Mouse (Mus musculus) forebrain, embryonic 12.5 days (tissue): ENCODE results near the gene Pla2g7. TPM values are rescaled to one million over a fixed set of nuclear protein-coding genes. Genes with fewer than 3 reads are reported as not detected.
A peak's percentile ranks its signal among the peaks of the same experiment; 100 is the strongest.
"Not testable (repeated sequence)": the region's sequence is repeated elsewhere in the genome, so short reads cannot be mapped to it uniquely, and the experiment has no call there.

Source experiments
- ATAC-seq: fragments of 200-750 bp; cut with Nextera tagmentation; 2 replicates; pipeline ENCODE4 v1.8.0; 2017; ENCODE audit warnings: moderate TSS enrichment; ENCODE audit not compliant: low FRiP score
- H3K27ac ChIP-seq: fragments of 300-500 bp; sonication (generic); 2 replicates; pipeline ENCODE4 v1.5.1; 2016; ENCODE audit warnings: mild to moderate bottlenecking
- H3K27me3 ChIP-seq: fragments of 300-500 bp; sonication (generic); 2 replicates; pipeline ENCODE4 v1.6.1; 2016; ENCODE audit warnings: mild to moderate bottlenecking
- H3K36me3 ChIP-seq: fragments of 300-500 bp; sonication (generic); replicated peaks from 2 replicates; pipeline ENCODE4 v1.6.1; 2016; ENCODE audit warnings: mild to moderate bottlenecking
- H3K4me1 ChIP-seq: fragments of 300-500 bp; sonication (generic); 2 replicates; pipeline ENCODE4 v1.6.1; 2016
- H3K4me2 ChIP-seq: fragments of 300-500 bp; sonication (generic); 2 replicates; pipeline ENCODE4 v1.6.1; 2016; ENCODE audit warnings: mild to moderate bottlenecking, moderate library complexity
- H3K4me3 ChIP-seq: fragments of 300-500 bp; sonication (generic); replicated peaks from 2 replicates; pipeline ENCODE4 v1.5.1; 2016; ENCODE audit warnings: mild to moderate bottlenecking
- H3K9ac ChIP-seq: fragments of 300-500 bp; sonication (generic); 2 replicates; pipeline ENCODE4 v1.6.1; 2016; ENCODE audit warnings: mild to moderate bottlenecking
- H3K9me3 ChIP-seq: fragments of 300-500 bp; sonication (generic); 2 replicates; pipeline ENCODE4 v1.6.1; 2016
- WGBS: fragments of 180-500 bp; shearing (Covaris S2); methylation state at CpG from one replicate; pipeline ENCODE4 v1.1.7; 2016; 5-methylcytosine and 5-hydroxymethylcytosine counted together
- polyA plus RNA-seq: library from polyadenylated mRNA; unstranded; fragments of >200 nt; fragmentation: Nextera tagmentation; extraction: Ambion mirVana; gene quantifications from 2 replicates; pipeline ENCODE4 v1.2.1, GENCODE M21; 2016

Gene Pla2g7
- 2.1 and 3.4 TPM in 2 replicates for polyA plus RNA-seq

DNA sequence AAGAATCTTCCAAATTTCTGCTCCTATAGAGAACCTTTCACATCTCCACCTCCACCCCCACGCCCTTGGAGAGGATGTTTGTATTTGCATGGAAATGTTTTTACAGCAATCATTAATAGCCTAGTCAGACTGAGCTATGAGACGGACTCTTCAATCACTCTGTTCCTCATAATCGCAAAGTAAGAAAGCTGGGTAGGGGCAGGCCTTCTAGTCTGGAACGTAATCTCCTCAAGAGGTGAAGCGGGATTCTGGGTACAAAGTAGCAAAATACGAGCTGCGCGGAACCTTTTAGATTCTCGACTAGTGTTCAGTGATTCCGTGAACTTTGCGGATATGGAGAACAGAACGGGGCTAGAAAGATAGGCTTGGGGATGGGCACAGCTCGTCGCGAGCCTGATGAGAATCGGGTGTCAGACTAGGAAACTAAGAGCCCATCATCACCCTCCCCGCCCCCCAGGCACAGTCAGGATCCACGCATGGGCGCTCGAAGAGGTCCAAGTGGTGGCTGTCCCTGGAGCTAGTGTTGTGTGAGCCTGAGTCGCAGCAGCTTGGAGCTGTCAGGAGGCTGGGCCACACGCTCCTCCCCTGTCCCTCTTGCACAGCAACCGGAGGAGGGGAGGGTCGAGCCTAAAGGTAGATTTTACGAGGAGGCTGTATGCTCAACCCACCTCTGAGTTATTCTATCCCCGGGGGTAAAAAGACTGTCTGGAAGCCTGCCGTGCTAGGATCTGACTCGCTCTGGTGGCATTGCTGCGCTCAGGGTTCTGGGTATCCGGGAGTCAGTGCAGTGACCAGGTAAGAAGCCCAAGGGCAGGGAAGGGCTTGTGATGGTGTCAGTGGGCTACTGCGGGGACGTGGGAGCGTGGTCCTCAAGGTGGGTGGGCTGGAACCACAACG is at the start of gene Pla2g7:
Gene Pla2g7, plus strand, starts transcription at position 107 of the 897 bp plus-strand sequence.
- Histone ChIP-seq H3K4me2 (peak within 1 kb of the TSS; percentile 85), H3K9me3 (no peaks in the 10 kb centered on the region), H3K9ac (peak within 1 kb of the TSS; percentile 59), H3K36me3 (no peaks in the 10 kb centered on the region), H3K27me3 (0 out of 2 replicates have a peak, but pooled peaks cover 5% of the 10 kb centered on the region), H3K4me3 (peak within 1 kb of the TSS; percentile 44), H3K4me1 (peaks cover 12% of the 10 kb centered on the region; the same call in 1 of the 2 replicates), H3K27ac (no peak within 1 kb of the TSS)
- ATAC-seq, result peak; percentile 87
- under 1% methylated on average over 34 of the region's 34 CpGs for WGBS

DNA sequence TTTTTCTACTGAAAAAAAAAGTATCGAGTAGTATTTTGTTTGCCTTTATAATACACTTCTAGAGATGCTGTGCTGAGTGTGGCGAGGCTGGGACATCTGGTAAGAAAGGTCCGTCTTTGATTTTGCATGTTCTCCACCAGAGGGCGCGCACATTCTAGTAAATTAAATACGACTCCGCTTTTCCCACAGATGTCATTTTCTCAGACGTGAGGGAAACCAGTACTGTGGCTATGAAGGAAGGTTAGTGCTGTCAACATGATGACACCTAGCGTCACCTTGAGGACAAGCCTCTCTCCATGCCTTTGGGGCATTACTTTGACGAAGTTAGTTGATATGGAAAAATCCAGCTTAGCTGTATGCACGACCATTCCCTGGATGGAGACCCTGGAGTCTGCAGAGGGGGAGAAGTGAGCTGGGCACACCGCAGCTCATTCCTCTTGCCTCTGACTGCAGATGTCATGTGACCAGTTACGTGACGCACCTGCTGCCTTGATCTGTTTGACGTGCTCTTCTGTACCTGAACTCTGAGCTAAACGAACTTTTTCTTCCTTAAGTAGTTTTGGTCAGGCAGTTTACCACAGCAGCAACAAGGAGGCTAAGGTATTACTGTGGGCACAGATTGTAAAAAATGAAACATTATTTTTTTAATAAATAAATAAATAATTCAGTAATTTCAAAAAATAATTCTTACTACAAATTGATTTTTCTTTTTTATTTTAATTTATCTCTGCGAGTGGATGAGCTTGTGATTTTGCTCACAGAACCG is 49.1 kb upstream of the Pla2g7 start:
- no peaks in the 10 kb centered on the region for H3K9me3 ChIP-seq
- H3K27ac ChIP-seq, result no peak overlapping the region
- H3K4me3 ChIP-seq, result no peak overlapping the region
- peak; percentile 71 for ATAC-seq
- H3K9ac ChIP-seq, result no peak overlapping the region
- H3K4me2 ChIP-seq, result no peak overlapping the region
- no peaks in the 10 kb centered on the region; the same call in 1 of the 2 replicates for H3K27me3 ChIP-seq
- no peaks in the 10 kb centered on the region for H3K36me3 ChIP-seq
- H3K4me1 ChIP-seq, result no peaks in the 10 kb centered on the region
- WGBS, result 35% methylated on average over 18 of the region's 18 CpGs

DNA sequence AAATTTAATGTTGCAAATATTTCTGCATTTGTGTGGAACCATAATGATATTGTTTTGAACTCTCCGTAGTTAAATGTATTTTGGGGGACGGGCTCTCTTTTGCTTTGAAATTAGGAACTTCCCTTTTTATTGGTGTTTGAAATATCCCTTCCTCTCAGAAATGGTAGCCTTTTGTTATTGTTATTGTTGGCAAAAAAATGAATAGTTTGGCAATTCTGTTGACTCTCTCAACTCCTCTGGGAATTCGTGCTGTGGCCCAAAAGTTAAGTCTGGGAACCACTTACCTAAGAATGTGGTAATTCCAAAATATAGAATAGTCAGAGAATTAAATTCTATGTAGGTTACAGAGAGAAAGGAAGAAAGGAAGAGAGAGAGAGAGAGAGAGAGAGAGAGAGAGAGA is 47.7 kb upstream of the Pla2g7 start:
- H3K4me1 ChIP-seq, result no peaks in the 10 kb centered on the region
- 93% methylated on average over 3 of the region's 3 CpGs for WGBS
- no peaks in the 10 kb centered on the region for H3K36me3 ChIP-seq
- no peaks in the 10 kb centered on the region for H3K9me3 ChIP-seq
- H3K27me3 ChIP-seq, result no peaks in the 10 kb centered on the region; the same call in 1 of the 2 replicates
- no peak overlapping the region for H3K4me3 ChIP-seq
- no peak overlapping the region for H3K4me2 ChIP-seq
- no peak for ATAC-seq
- no peak overlapping the region for H3K9ac ChIP-seq
- no peak overlapping the region for H3K27ac ChIP-seq

DNA sequence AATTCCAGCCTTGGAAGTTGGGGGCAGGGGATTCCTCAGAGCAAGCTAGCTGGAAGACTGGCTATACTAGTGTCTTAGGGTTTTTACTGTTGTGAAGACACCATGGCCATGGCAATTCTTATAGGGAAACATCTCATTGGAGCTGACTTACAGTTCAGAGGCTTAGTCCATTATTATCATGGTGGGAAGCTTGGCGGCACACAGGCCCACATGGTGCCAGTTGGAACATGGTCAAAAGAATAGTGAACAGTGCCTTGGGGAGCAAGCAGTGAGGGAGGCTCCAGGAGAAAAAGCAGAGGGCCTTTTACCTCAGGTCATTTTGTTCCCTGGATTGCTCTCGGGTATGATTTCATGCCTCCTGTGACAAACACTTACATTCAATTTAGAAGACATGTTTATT is 37.4 kb upstream of the Pla2g7 start:
- 91% methylated on average over 2 of the region's 2 CpGs for WGBS
- Histone ChIP-seq H3K27me3 (no peaks in the 10 kb centered on the region), H3K9ac (no peak overlapping the region), H3K4me3 (no peak overlapping the region), H3K27ac (no peak overlapping the region), H3K36me3 (no peaks in the 10 kb centered on the region), H3K9me3 (no peaks in the 10 kb centered on the region), H3K4me2 (no peak overlapping the region), H3K4me1 (peaks cover 10% of the 10 kb centered on the region)
- ATAC-seq, result no peak

DNA sequence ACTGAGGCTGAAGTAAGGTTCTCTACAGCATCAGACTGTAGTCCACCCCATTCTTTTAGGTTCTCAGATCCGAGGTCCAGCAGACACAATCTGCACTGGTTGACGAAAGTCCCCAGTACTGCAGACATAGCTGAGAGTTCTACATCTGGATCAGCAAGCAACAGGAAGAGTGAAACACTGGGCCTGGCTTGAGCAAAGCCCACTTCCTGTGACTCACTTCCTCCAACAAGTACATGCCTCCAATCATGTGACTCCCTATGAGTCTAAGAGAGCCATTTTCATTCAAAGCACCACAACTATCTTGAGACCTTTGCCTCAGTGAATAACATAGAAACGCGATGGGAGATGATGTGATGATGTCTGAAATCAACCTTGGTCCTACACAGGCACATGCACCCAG is 36.7 kb upstream of the Pla2g7 start:
- no peak overlapping the region for H3K27ac ChIP-seq
- no peaks in the 10 kb centered on the region for H3K9me3 ChIP-seq
- H3K4me2 ChIP-seq, result no peak overlapping the region
- no peak overlapping the region for H3K4me3 ChIP-seq
- H3K36me3 ChIP-seq, result no peaks in the 10 kb centered on the region
- ATAC-seq, result no peak
- peaks cover 10% of the 10 kb centered on the region for H3K4me1 ChIP-seq
- no peak overlapping the region for H3K9ac ChIP-seq
- WGBS, result 91% methylated on average over 4 of the region's 4 CpGs
- no peaks in the 10 kb centered on the region for H3K27me3 ChIP-seq

DNA sequence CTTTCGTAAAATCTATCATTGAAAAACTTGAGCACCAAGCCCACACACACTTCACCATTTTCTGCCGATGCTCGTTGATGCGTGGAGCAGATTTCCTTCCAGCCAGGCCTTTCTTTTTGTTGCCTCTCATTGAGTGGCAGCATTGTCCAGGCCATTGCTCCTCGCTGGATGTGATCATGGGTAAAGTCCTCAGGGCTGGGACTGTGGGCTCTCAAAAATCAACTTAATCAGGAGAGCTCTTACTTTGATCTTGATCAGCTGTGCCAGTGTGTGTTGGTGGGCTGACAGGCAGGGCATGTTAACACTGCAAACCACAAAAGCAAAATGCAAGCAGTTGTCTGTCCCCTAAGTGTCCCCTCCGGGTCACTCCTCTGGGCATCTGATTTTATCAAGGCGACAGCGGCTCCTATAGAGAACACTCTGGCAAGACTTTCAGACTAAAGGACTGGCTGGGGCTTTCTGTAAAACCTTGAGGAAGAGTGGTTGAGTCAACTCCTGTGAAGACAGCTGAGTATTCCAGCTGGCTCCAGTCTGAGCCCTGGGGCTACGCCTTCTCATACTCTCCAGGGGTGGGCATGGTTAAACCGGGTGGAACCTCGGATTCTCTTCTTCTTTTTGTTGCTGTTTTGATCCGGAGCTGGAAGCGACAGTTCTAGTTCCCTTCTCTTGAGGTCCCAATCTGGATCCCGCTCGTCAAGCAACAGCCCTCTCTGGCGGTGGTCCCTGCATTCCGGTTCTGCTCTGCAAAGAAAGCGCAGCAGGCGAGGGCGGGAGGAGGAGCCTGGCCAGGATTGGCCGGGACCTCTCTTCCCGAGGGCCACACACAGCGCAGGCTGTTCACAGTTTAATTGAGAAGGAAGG is 33.3 kb upstream of the Pla2g7 start:
- no peak overlapping the region for H3K9ac ChIP-seq
- peaks cover 10% of the 10 kb centered on the region for H3K4me1 ChIP-seq
- WGBS, result 4% methylated on average over 23 of the region's 23 CpGs
- H3K4me3 ChIP-seq, result peak overlapping the region; percentile 19; the same call in 1 of the 2 replicates
- H3K27me3 ChIP-seq, result no peaks in the 10 kb centered on the region; the same call in 1 of the 2 replicates
- peak overlapping the region; percentile 51 for H3K4me2 ChIP-seq
- H3K36me3 ChIP-seq, result no peaks in the 10 kb centered on the region
- H3K27ac ChIP-seq, result no peak overlapping the region
- peak; percentile 85 for ATAC-seq
- no peaks in the 10 kb centered on the region for H3K9me3 ChIP-seq

DNA sequence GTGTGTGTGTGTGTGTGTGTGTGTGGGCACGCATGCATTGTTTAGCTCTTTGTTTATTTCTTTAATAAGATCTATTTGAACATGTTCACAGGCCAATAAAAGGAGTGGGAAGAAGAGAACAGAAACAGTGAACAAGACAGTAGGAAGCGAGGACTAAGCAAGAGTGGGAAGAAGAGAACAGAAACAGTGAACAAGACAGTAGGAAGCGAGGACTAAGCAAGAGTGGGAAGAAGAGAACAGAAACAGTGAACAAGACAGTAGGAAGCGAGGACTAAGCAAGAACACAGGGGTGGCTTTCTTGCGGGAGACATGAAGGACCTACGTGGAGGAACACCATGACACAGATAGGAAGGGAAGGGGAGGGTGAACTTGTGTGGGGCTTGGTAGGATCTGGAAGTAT is 31.1 kb upstream of the Pla2g7 start:
- H3K36me3 ChIP-seq, ATAC-seq, H3K4me2 ChIP-seq, H3K27ac ChIP-seq, H3K27me3 ChIP-seq, H3K9ac ChIP-seq, H3K4me3 ChIP-seq, H3K9me3 ChIP-seq: not testable (repeated sequence)
- peaks cover 10% of the 10 kb centered on the region for H3K4me1 ChIP-seq
- WGBS, result 92% methylated on average over 6 of the region's 6 CpGs

DNA sequence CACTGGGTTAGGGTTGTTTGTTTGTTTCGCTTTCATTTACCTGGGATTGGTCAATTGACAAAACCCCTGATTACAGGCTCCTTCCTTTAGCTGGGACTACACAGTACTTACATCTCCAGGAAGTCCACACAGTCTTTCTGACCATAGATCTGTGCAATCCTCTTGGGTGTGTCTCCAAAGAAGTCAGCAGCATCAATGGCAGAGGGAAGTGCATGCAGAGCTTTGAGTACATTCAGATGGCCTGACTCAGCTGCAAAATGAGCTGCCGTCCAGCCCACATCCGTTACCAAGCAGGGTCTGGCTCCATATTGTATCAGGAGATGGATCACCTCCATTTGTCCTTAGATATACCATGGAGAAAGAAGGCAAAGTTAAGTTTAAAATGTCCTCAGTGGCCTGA is 29.1 kb upstream of the Pla2g7 start:
- 93% methylated on average over 3 of the region's 3 CpGs for WGBS
- H3K9ac ChIP-seq, result no peak overlapping the region
- H3K9me3 ChIP-seq, result no peaks in the 10 kb centered on the region
- peaks cover 10% of the 10 kb centered on the region for H3K4me1 ChIP-seq
- H3K36me3 ChIP-seq, result no peaks in the 10 kb centered on the region
- no peak overlapping the region for H3K4me3 ChIP-seq
- no peak for ATAC-seq
- no peaks in the 10 kb centered on the region; the same call in 1 of the 2 replicates for H3K27me3 ChIP-seq
- no peak overlapping the region for H3K27ac ChIP-seq
- H3K4me2 ChIP-seq, result no peak overlapping the region

DNA sequence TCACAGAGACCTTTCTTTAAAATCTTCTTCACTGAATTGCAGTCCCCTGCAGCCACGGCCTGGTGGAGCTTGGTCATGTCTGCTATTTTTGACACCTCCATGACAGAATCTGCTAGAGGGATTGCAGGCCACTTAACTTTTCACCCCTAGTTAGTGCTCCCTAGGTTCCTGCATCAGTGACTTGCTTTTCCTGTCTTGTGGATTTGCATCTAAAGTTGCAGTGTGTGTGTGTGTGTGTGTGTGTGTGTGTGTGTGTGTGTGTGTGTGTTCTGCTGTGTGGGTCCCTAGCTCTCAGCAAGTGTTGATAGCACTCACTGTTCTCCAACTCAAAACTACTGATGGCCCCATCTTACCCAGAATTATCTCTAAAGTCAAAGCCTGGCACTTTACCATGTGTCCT is 24.4 kb upstream of the Pla2g7 start, which contains the start of gene Ankrd66:
Gene Ankrd66, minus strand, starts transcription at position 101 of the 400 bp plus-strand sequence.
- WGBS, result 78% methylated on average over 1 of the region's 1 CpGs
- H3K4me3 ChIP-seq, result no peak within 1 kb of the TSS
- no peaks in the 10 kb centered on the region for H3K27me3 ChIP-seq
- ATAC-seq, result no peak
- no peaks in the 10 kb centered on the region for H3K36me3 ChIP-seq
- no peaks in the 10 kb centered on the region for H3K9me3 ChIP-seq
- H3K9ac ChIP-seq, result no peak within 1 kb of the TSS
- H3K4me2 ChIP-seq, result no peak within 1 kb of the TSS
- H3K4me1 ChIP-seq, result no peaks in the 10 kb centered on the region
- H3K27ac ChIP-seq, result no peak within 1 kb of the TSS

DNA sequence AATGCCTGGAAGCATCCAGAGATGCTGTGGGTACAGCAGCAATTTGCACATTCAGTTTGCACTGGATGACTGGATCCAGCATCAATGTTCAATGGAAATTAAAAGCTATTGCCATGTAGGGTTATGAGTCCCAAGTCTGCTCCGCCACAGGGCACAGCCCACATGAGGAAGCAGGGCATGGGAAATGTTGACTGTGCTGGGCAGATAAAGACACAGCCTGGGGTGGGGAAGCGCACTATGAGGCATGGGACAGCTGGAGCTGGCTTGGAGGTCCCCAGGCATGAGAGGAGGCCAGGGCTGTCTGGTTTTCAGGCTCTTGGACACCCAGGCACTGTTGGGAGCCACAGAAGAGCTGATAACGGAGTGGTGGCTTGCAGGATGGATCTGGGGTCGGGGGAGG is 23.9 kb upstream of the Pla2g7 start:
- no peak for ATAC-seq
- Histone ChIP-seq H3K27me3 (no peaks in the 10 kb centered on the region), H3K4me1 (no peaks in the 10 kb centered on the region), H3K36me3 (no peaks in the 10 kb centered on the region), H3K4me2 (no peak overlapping the region), H3K9ac (no peak overlapping the region), H3K27ac (no peak overlapping the region), H3K9me3 (no peaks in the 10 kb centered on the region), H3K4me3 (no peak overlapping the region)
- 88% methylated on average over 4 of the region's 4 CpGs for WGBS

DNA sequence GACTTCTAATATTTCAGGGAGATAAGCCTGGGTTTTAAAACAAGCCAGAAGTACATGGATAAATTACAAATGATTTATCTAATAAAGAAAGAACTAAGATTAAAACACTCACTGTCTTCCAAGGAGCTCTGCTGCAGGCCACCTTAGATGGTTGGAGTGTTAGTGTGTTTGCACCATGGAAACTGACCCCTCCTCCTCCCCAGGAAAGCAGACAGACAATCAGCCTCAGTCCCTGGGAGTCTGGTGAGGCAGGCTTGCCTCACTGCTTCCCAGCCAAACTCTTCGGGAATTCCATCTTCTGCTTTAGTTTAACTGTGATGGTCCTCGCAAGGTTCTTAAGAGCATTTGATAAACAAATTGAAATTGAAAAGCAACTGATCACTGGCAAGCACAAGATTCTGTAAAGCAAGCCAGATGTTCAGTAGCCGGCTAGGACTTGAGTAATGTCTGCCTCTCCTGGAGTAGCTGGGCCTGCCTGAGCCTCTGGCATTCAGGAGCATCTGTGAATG is 16.7 kb upstream of the Pla2g7 start:
- H3K4me1 ChIP-seq, result peaks cover 4% of the 10 kb centered on the region; the same call in 1 of the 2 replicates
- no peaks in the 10 kb centered on the region for H3K36me3 ChIP-seq
- H3K27me3 ChIP-seq, result no peaks in the 10 kb centered on the region
- no peak for ATAC-seq
- H3K9me3 ChIP-seq, result no peaks in the 10 kb centered on the region
- no peak overlapping the region for H3K4me3 ChIP-seq
- 51% methylated on average over 3 of the region's 3 CpGs for WGBS
- no peak overlapping the region for H3K4me2 ChIP-seq
- no peak overlapping the region for H3K9ac ChIP-seq
- no peak overlapping the region for H3K27ac ChIP-seq
